Mouse (Mus musculus) ES-Bruce4 (cell line): ENCODE results near the gene Cdkn2a. TPM values are rescaled to one million over a fixed set of nuclear protein-coding genes. Genes with fewer than 3 reads are reported as not detected.

Experiments used
- H3K27ac ChIP-seq: 2 replicates; pipeline ENCODE4 v1.5.1; 2012; ENCODE audit warnings: low read length, inconsistent platforms; ENCODE audit not compliant: insufficient read depth
- H3K27me3 ChIP-seq: 2 replicates; pipeline ENCODE4 v1.6.1; 2012; ENCODE audit warnings: mild to moderate bottlenecking, low read length, inconsistent platforms; ENCODE audit not compliant: control insufficient read depth, poor library complexity, insufficient read depth, severe bottlenecking
- H3K36me3 ChIP-seq: 2 replicates; pipeline ENCODE4 v1.6.1; 2012; ENCODE audit warnings: inconsistent platforms, mild to moderate bottlenecking, low read length, moderate library complexity; ENCODE audit not compliant: control insufficient read depth, poor library complexity, insufficient read depth, severe bottlenecking
- H3K4me1 ChIP-seq: one replicate; pipeline ENCODE4 v1.8.1; 2011; ENCODE audit warnings: low read length; ENCODE audit not compliant: control insufficient read depth, insufficient read depth
- H3K4me3 ChIP-seq: 2 replicates; pipeline ENCODE4 v1.5.1; 2011; ENCODE audit warnings: low read depth, mild to moderate bottlenecking, low read length
- H3K9ac ChIP-seq: 2 replicates; pipeline ENCODE4 v1.6.1; 2012; ENCODE audit warnings: low read depth, mild to moderate bottlenecking, inconsistent platforms; ENCODE audit not compliant: poor library complexity, severe bottlenecking
- H3K9me3 ChIP-seq: replicated peaks from 2 replicates; pipeline ENCODE4 v1.6.1; 2012; ENCODE audit warnings: mild to moderate bottlenecking, low read length, inconsistent platforms; ENCODE audit not compliant: control insufficient read depth, poor library complexity, insufficient read depth, severe bottlenecking
- CTCF ChIP-seq: IDR thresholded peaks from one replicate; pipeline ENCODE4 v1.8.1; 2011; ENCODE audit warnings: low read depth, low read length
- EP300 ChIP-seq: IDR thresholded peaks from 2 replicates; pipeline ENCODE4 v1.6.1; 2011; ENCODE audit warnings: low read depth, low read length; ENCODE audit not compliant: insufficient read depth
- POLR2A ChIP-seq: IDR thresholded peaks from one replicate; pipeline ENCODE4 v1.8.1; 2011; ENCODE audit warnings: low read length; ENCODE audit not compliant: insufficient read depth
- polyA plus RNA-seq: library from polyadenylated mRNA; stranded (reverse); fragments of >200 nt; gene quantifications from 2 replicates; pipeline ENCODE4 v1.2.4, GENCODE M21; 2011; ENCODE audit warnings: low read depth; ENCODE audit not compliant: missing spikeins, insufficient read depth, insufficient read length

The Cdkn2a gene
- polyA plus RNA-seq, 1 experiment = 16.0 TPM

- H3K4me1 ChIP-seq = no peaks in the 10 kb centered on the region
- no peaks in the 10 kb centered on the region for H3K36me3 ChIP-seq
- H3K4me3 ChIP-seq = no peak overlapping the region
- H3K27ac ChIP-seq = no peak overlapping the region
- no peaks in the 10 kb centered on the region for H3K27me3 ChIP-seq
- no peaks in the 10 kb centered on the region for H3K9me3 ChIP-seq
- no peak overlapping the region for H3K9ac ChIP-seq
- TF ChIP-seq CTCF (no peak), EP300 (no peak), POLR2A (no peak)
Measured at GRCm38 (mm10) chr4:89234446-89234845, 60.0 kb downstream of the Cdkn2a start.

Other genes starting within 250 kb of the Cdkn2a start
- 66.0 and 70.6 TPM in 2 replicates for gene Mtap, start 157.5 kb downstream of the Cdkn2a start, polyA plus RNA-seq
- gene Cdkn2b, start 16.4 kb upstream of the Cdkn2a start, polyA plus RNA-seq = 8.3 and 12.0 TPM in 2 replicates